Mouse (Mus musculus): ENCODE data around the gene Ndufb8. TPM values are rescaled to one million over a fixed set of nuclear protein-coding genes. Genes with fewer than 3 reads are reported as not detected.

Gene Ndufb8
- total RNA-seq (2021): 100 to 1,000 TPM; 368 to 394 TPM

- peak; percentile 94 to 96 for DNase-seq
These were observed at the start of gene Ndufb8 for GRCm38 (mm10) chr19:44554861-44555590. Gene Ndufb8, minus strand, starts transcription at chr19:44555440.

- DNase-seq: no peak
These were observed 38.9 kb upstream of the Ndufb8 start for GRCm38 (mm10) chr19:44594180-44594579.

- no peak for DNase-seq
These were observed 36.4 kb upstream of the Ndufb8 start for GRCm38 (mm10) chr19:44591638-44592037.

- no peak for DNase-seq
These were observed 35.8 kb upstream of the Ndufb8 start for GRCm38 (mm10) chr19:44590992-44591391.

GRCm38 (mm10) chr19:44589591-44590223 is 34.5 kb upstream of the Ndufb8 start:
- DNase-seq: no peak

- no peak for DNase-seq
These were observed 32.8 kb upstream of the Ndufb8 start for GRCm38 (mm10) chr19:44588036-44588435.

GRCm38 (mm10) chr19:44582638-44583309 is 27.5 kb upstream of the Ndufb8 start:
- DNase-seq: peak; percentile 89 to 92

- no peak for DNase-seq
These were observed 26.9 kb upstream of the Ndufb8 start for GRCm38 (mm10) chr19:44582103-44582502.

- DNase-seq: no peak
These were observed 22.8 kb upstream of the Ndufb8 start for GRCm38 (mm10) chr19:44578038-44578437.

GRCm38 (mm10) chr19:44576275-44576674 is 21.0 kb upstream of the Ndufb8 start:
- no peak for DNase-seq

- no peak for DNase-seq
These were observed 12.5 kb upstream of the Ndufb8 start for GRCm38 (mm10) chr19:44567763-44568162.

GRCm38 (mm10) chr19:44564006-44564405 is 8.8 kb upstream of the Ndufb8 start:
- DNase-seq: no peak

GRCm38 (mm10) chr19:44562652-44563206 is 7.5 kb upstream of the Ndufb8 start, which contains the start of gene Hif1an:
Gene Hif1an, plus strand, starts transcription at chr19:44562850.
- peak; percentile 90 to 92 for DNase-seq

- DNase-seq: no peak
These were observed 765 bp downstream of the Ndufb8 start for GRCm38 (mm10) chr19:44554490-44554860.

- no peak for DNase-seq
These were observed 2.0 kb downstream of the Ndufb8 start for GRCm38 (mm10) chr19:44553286-44553685.

- DNase-seq: no peak
These were observed 2.5 kb downstream of the Ndufb8 start, which contains the start of gene Gm20538 for GRCm38 (mm10) chr19:44552731-44553130. Gene Gm20538, minus strand, starts transcription at chr19:44552831.

- peak in 1 of 2 experiments; percentile 12 for DNase-seq
These were observed 9.8 kb downstream of the Ndufb8 start, which contains the start of gene Sec31b for GRCm38 (mm10) chr19:44545321-44546041. Gene Sec31b, minus strand, starts transcription at chr19:44545864.

GRCm38 (mm10) chr19:44544775-44545174 is 10.5 kb downstream of the Ndufb8 start:
- DNase-seq: peak; percentile 51 to 69

GRCm38 (mm10) chr19:44544372-44544771 is 10.9 kb downstream of the Ndufb8 start:
- no peak for DNase-seq

GRCm38 (mm10) chr19:44542694-44543178 is 12.5 kb downstream of the Ndufb8 start:
- DNase-seq: no peak

- no peak for DNase-seq
These were observed 17.8 kb downstream of the Ndufb8 start for GRCm38 (mm10) chr19:44537416-44537815.

GRCm38 (mm10) chr19:44535376-44535775 is 19.9 kb downstream of the Ndufb8 start:
- DNase-seq: no peak

Measured in layer of hippocampus, postnatal 36 days (tissue).